Mouse (Mus musculus) olfactory bulb, adult 2 months (tissue): ENCODE measurements at regions not wholly inside any gene's neighbourhood (a gene's known extent, or its start where the extent isn't known, plus 50 kb on each side); places are given as distances from the start of the nearest gene placed in this dataset.

ENCODE experiments used
- H3K27ac ChIP-seq: fragments of 200-500 bp; 2 replicates; pipeline ENCODE4 v1.5.1; 2012; ENCODE audit warnings: low read depth, low read length; ENCODE audit not compliant: insufficient read depth
- H3K4me1 ChIP-seq: fragments of 200-500 bp; 2 replicates; pipeline ENCODE4 v1.6.1; 2012; ENCODE audit warnings: low read length; ENCODE audit not compliant: control insufficient read depth, insufficient read depth
- H3K4me3 ChIP-seq: fragments of 200-500 bp; 2 replicates; pipeline ENCODE4 v1.5.1; 2012; ENCODE audit warnings: mild to moderate bottlenecking, low read depth, low read length, moderate library complexity; ENCODE audit not compliant: insufficient read depth
- CTCF ChIP-seq: fragments of 200-500 bp; IDR thresholded peaks from 2 replicates; pipeline ENCODE4 v1.5.1; 2012; ENCODE audit warnings: low read depth, mild to moderate bottlenecking, low read length, moderate library complexity; ENCODE audit not compliant: insufficient read depth
- POLR2A ChIP-seq: fragments of 200-500 bp; IDR thresholded peaks from 2 replicates; pipeline ENCODE4 v1.6.1; 2012; ENCODE audit warnings: mild to moderate bottlenecking, low read depth, low read length, moderate library complexity; ENCODE audit not compliant: insufficient read depth
- WGBS: fragments of 180-500 bp; shearing (Covaris S2); methylation state at CpG from one replicate; pipeline ENCODE4 v1.1.7; 2018; 5-methylcytosine and 5-hydroxymethylcytosine counted together

GRCm38 (mm10) chr2:45276703-45277102, 159.5 kb upstream of the Zeb2 start:
- H3K27ac ChIP-seq, result no peak overlapping the region
- 97% methylated on average over 1 of the region's 1 CpGs for WGBS
- H3K4me3 ChIP-seq, result no peak overlapping the region
- TF ChIP-seq CTCF, result no peak
- no peak for TF ChIP-seq POLR2A
- no peaks in the 10 kb centered on the region for H3K4me1 ChIP-seq

DNA sequence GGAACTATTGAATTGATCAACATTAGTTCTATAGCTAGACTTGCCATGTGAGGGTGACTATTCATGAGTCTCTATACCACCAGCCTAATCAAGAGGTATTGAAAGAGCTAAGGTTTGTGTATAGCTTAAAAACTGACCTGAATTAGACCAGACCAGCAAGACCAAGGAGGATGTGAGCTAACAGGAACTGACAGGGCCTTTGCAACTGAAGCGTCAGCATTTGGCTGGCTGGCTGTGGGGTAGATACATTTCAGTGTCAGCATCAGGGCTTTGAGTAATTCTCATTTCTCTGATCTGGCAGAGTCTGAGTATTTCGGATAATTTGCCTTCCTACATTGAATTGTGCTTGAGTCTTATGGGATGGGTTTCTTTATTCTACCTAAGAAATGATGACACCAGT, 152.8 kb upstream of the Zeb2 start:
- Histone ChIP-seq H3K4me1 (no peaks in the 10 kb centered on the region), H3K4me3 (no peak overlapping the region), H3K27ac (no peak overlapping the region)
- WGBS, result 92% methylated on average over 2 of the region's 2 CpGs
- TF ChIP-seq CTCF, result no peak
- no peak for TF ChIP-seq POLR2A

DNA sequence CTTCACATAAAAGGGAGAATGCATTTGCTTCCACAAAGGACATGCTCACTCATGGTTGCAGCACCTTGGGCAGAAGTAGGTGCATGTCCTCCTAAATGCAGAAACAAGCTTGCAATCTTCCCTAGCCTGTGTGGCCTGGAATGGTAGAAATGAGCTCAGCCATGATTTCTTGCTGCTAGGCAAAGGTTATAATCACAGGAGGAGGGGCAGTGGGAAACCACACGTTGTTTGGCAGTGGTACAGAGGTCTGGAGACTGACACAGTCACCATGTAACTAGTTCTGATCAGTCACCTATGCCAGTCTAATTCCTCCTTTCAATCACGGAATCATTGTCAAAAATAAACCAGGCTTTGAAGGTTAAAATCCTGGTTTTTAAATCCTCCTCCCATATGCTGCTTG, 148.6 kb upstream of the Zeb2 start:
- Histone ChIP-seq H3K27ac (no peak overlapping the region), H3K4me3 (no peak overlapping the region), H3K4me1 (no peaks in the 10 kb centered on the region)
- no peak for TF ChIP-seq POLR2A
- 51% methylated on average over 2 of the region's 2 CpGs for WGBS

DNA sequence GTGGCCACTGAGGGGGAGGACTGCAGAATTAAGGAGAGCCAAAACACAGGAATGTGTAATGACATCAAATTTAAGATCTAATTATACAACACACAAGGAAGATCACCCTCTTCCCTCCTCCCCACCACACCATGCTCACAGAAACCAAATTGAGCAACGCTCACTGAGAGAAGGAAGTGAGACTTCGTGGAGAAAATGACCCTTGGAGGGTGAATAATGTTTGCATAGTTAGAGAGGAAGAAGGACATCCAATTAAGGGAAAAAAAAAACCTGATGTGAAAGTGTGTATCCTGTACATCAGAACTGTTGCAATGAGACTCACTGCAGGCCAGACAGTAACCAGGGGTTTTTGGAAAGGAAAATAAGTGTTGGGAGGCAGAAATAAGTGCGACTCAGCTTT, 144.8 kb upstream of the Zeb2 start:
- whole genome bisulfite sequencing, result 80% methylated on average over 3 of the region's 3 CpGs
- H3K4me1 ChIP-seq, result no peaks in the 10 kb centered on the region
- TF ChIP-seq POLR2A (no peak), CTCF (no peak)
- H3K27ac ChIP-seq, result no peak overlapping the region
- no peak overlapping the region for H3K4me3 ChIP-seq

- Histone ChIP-seq H3K27ac (no peak overlapping the region), H3K4me1 (no peaks in the 10 kb centered on the region), H3K4me3 (no peak overlapping the region)
- 85% methylated on average over 3 of the region's 3 CpGs for WGBS
- TF ChIP-seq POLR2A (no peak), CTCF (no peak)
These were observed 141.7 kb upstream of the Zeb2 start for GRCm38 (mm10) chr2:45258897-45259296.

- 70% methylated on average over 5 of the region's 5 CpGs for WGBS
- no peaks in the 10 kb centered on the region for H3K4me1 ChIP-seq
- H3K27ac ChIP-seq, result no peak overlapping the region
- no peak overlapping the region for H3K4me3 ChIP-seq
- TF ChIP-seq POLR2A (no peak), CTCF (no peak)
These were observed 139.2 kb upstream of the Zeb2 start for GRCm38 (mm10) chr2:45256373-45256772.

- TF ChIP-seq POLR2A, result no peak
- no peaks in the 10 kb centered on the region for H3K4me1 ChIP-seq
- H3K27ac ChIP-seq, result no peak overlapping the region
- H3K4me3 ChIP-seq, result no peak overlapping the region
- 70% methylated on average over 4 of the region's 4 CpGs for WGBS
These were observed 136.7 kb upstream of the Zeb2 start for GRCm38 (mm10) chr2:45253936-45254335.

GRCm38 (mm10) chr2:45252321-45252720, 135.1 kb upstream of the Zeb2 start:
- no peak overlapping the region for H3K27ac ChIP-seq
- no peaks in the 10 kb centered on the region for H3K4me1 ChIP-seq
- WGBS, result 81% methylated on average over 4 of the region's 4 CpGs
- TF ChIP-seq CTCF (no peak), POLR2A (no peak)
- H3K4me3 ChIP-seq, result no peak overlapping the region

GRCm38 (mm10) chr2:45249658-45250057, 132.5 kb upstream of the Zeb2 start:
- Histone ChIP-seq H3K4me3 (no peak overlapping the region), H3K4me1 (no peaks in the 10 kb centered on the region), H3K27ac (no peak overlapping the region)
- TF ChIP-seq POLR2A, result no peak
- TF ChIP-seq CTCF, result no peak
- 88% methylated on average over 1 of the region's 1 CpGs for WGBS

- 84% methylated on average over 10 of the region's 10 CpGs for WGBS
- H3K27ac ChIP-seq, result no peak overlapping the region
- TF ChIP-seq POLR2A (no peak), CTCF (no peak)
- H3K4me3 ChIP-seq, result no peak overlapping the region
- H3K4me1 ChIP-seq, result no peaks in the 10 kb centered on the region
These were observed 129.1 kb upstream of the Zeb2 start for GRCm38 (mm10) chr2:45246061-45246945.
